Mouse (Mus musculus) adrenal gland, postnatal 25 days (tissue): ENCODE data around the gene Ctnnb1. TPM values are rescaled to one million over a fixed set of nuclear protein-coding genes. Genes with fewer than 3 reads are reported as not detected.

Experiments
- DNase-seq: peaks from one replicate; pipeline ENCODE4 v3.0.0; 2021; ENCODE audit warnings: mixed read lengths
- microRNA-seq, 2 experiments: library from miRNA; unstranded; fragments of <30 nt; microRNA quantifications; one replicate each; pipeline ENCODE4 v1.2.0; 2021
- total RNA-seq: library from RNA; stranded (reverse); gene quantifications from 2 replicates; pipeline ENCODE4 v1.2.3, GENCODE M21; 2021

Ctnnb1 gene
- total RNA-seq, 1 experiment from 2014 or later = 854 TPM

DNA sequence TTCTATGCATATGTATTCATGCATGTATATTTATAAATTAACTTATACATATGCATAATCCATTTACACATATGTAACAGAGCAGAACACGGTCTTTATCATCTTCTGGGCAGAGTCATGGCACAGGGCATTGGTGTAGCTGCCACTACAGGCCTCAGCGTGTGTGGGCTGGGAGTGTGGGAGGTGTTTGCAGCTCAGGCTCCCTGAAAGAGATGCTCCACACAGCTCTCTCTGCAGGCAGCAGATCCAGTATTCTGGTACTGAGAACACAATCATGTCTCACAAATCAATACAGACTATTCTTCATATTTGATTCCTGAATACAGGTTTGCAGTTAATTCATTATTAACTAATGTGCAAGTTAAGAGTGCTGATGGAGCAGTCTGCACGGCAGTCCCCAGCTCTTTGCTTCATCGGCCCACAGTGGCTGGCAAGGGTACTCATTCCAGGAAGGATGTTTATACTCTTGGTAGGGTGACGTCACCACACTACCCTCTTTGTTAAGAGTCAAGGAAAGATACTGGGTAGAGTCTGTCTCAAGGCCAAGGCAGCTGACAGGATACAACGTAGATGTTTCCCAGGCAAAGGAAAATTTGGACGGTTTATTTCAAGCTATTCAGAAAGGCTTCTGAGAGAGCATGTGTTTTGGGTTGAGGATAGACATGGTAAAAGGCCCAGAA lies 71.8 kb downstream of the Ctnnb1 start:
- no peak for DNase-seq

DNA sequence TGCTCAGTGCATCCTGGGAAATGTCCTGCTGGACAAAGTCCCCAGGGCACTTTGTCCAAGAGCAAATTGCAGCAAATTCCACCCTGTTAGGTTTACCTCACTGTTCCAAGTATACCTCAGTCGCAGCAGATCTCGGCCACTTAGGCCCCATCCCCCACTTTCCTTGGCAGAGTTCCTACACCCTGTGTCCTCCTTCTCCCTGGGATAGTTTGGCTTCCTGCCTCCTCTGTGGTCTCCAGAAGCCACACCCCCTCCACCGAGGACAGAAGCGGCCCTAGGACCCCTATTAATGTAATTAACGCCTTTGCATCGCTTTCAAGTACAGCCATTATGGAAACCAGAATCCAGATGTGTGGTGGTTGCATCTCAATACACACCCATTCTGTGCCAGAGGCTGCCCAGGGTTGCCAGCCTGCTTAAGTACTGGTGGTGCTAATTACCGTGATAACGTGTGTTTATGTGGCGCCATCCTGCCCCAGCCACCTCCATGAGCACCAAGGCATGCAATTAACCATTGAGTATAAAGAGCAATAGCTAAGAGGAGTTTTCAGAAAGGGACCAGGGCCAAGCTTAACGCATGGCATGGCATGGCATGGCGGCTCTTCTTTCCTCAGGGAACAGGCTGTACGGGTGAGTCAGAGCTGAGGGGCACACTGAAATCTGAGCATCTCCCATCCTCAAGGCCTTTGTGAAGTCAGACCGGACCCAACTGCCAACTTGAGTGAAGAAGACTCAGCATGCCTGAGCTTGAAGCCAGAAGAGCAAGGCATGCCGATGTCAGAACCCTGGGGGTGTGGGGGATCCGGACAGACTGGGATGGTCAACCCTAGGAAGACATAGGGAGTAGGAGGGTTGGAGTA lies 72.9 kb downstream of the Ctnnb1 start:
- DNase-seq = peak; percentile 30

GRCm38 (mm10) chr9:121005961-121006360 lies 76.9 kb downstream of the Ctnnb1 start:
- DNase-seq = no peak

Small RNA genes lying within 50 kb of the gene (microRNA-seq; reads per million reads assigned to microRNA genes)
- 0 reads per million in 2 experiments for gene Mir7090
